Mouse (Mus musculus) liver, postnatal 0 days (tissue): ENCODE results near the gene Efr3b. TPM values are rescaled to one million over a fixed set of nuclear protein-coding genes. Genes with fewer than 3 reads are reported as not detected.

Source experiments
- ATAC-seq: fragments of 200-750 bp; cut with Nextera tagmentation; 2 replicates; pipeline ENCODE4 v1.8.0; 2017; ENCODE audit warnings: mild to moderate bottlenecking, moderate library complexity
- DNase-seq: peaks from one replicate; pipeline ENCODE4 v3.0.0-alpha.2; 2016
- H3K27ac ChIP-seq: fragments of 300-500 bp; sonication (generic); 2 replicates; pipeline ENCODE4 v1.5.1; 2014; ENCODE audit warnings: antibody characterized with exemption, moderate library complexity, mild to moderate bottlenecking, low read depth
- H3K27me3 ChIP-seq: fragments of 300-500 bp; sonication (generic); 2 replicates; pipeline ENCODE4 v1.6.1; 2014; ENCODE audit warnings: low read length, control low read depth, mixed read lengths; ENCODE audit not compliant: insufficient read depth
- H3K36me3 ChIP-seq: fragments of 300-500 bp; sonication (generic); replicated peaks from 2 replicates; pipeline ENCODE4 v1.6.1; 2014; ENCODE audit warnings: mild to moderate bottlenecking, control low read depth, low read length, moderate library complexity, mixed read lengths; ENCODE audit not compliant: insufficient read depth
- H3K4me1 ChIP-seq: fragments of 300-500 bp; sonication (generic); 2 replicates; pipeline ENCODE4 v1.6.1; 2014; ENCODE audit warnings: antibody characterized with exemption, mild to moderate bottlenecking, control low read depth; ENCODE audit not compliant: insufficient read depth
- H3K4me2 ChIP-seq: fragments of 300-500 bp; sonication (generic); 2 replicates; pipeline ENCODE4 v1.6.1; 2014; ENCODE audit warnings: low read depth, mild to moderate bottlenecking, low read length, moderate library complexity, mixed read lengths
- H3K4me3 ChIP-seq: fragments of 300-500 bp; sonication (generic); 2 replicates; pipeline ENCODE4 v1.5.1; 2014; ENCODE audit warnings: low read depth, low read length
- H3K9ac ChIP-seq: fragments of 300-500 bp; sonication (generic); replicated peaks from 2 replicates; pipeline ENCODE4 v1.6.1; 2014; ENCODE audit warnings: mild to moderate bottlenecking, moderate library complexity
- H3K9me3 ChIP-seq: fragments of 300-500 bp; sonication (generic); 2 replicates; pipeline ENCODE4 v1.6.1; 2016; ENCODE audit warnings: mild to moderate bottlenecking, control low read depth, low read length, mixed read lengths
- CTCF ChIP-seq: sonication (generic); IDR thresholded peaks from 2 replicates; pipeline ENCODE4 v1.5.1; 2016; ENCODE audit warnings: antibody characterized with exemption, low read depth
- EP300 ChIP-seq: IDR thresholded peaks from 2 replicates; pipeline ENCODE4 v1.6.1; 2016; ENCODE audit warnings: antibody characterized with exemption, low read depth, mild to moderate bottlenecking
- WGBS: fragments of 180-500 bp; shearing (Covaris S2); extraction: QIAGEN DNeasy Blood & Tissue Kit; methylation state at CpG from one replicate; pipeline ENCODE4 v1.1.7; 2014; ENCODE audit not compliant: insufficient replicate concordance; 5-methylcytosine and 5-hydroxymethylcytosine counted together
- polyA plus RNA-seq: library from polyadenylated mRNA; unstranded; fragments of >200 nt; fragmentation: Nextera tagmentation; extraction: Ambion mirVana; gene quantifications from 2 replicates; pipeline ENCODE4 v1.2.1, GENCODE M21; 2015

Efr3b gene
- polyA plus RNA-seq, 1 experiment from 2014 or later, result 0.05 TPM

GRCm38 (mm10) chr12:4022845-4023244 is 15.9 kb downstream of the Efr3b start:
- Histone ChIP-seq H3K4me3 (no peak overlapping the region), H3K4me1 (no peaks in the 10 kb centered on the region), H3K27ac (no peak overlapping the region), H3K9ac (no peak overlapping the region), H3K9me3 (no peaks in the 10 kb centered on the region), H3K36me3 (no peaks in the 10 kb centered on the region), H3K27me3 (no peaks in the 10 kb centered on the region), H3K4me2 (no peak overlapping the region)
- DNase-seq (no peak), ATAC-seq (no peak)
- 51% methylated on average over 7 of the region's 7 CpGs for WGBS
- TF ChIP-seq EP300 (no peak), CTCF (no peak)

GRCm38 (mm10) chr12:4020505-4020904 is 18.2 kb downstream of the Efr3b start:
- H3K4me1 ChIP-seq, result no peaks in the 10 kb centered on the region
- H3K36me3 ChIP-seq, result no peaks in the 10 kb centered on the region
- no peak overlapping the region for H3K4me2 ChIP-seq
- no peak overlapping the region for H3K4me3 ChIP-seq
- no peak for TF ChIP-seq CTCF
- no peak for TF ChIP-seq EP300
- DNase-seq, result no peak
- no peak for ATAC-seq
- H3K27me3 ChIP-seq, result no peaks in the 10 kb centered on the region
- H3K9me3 ChIP-seq, result no peaks in the 10 kb centered on the region
- no peak overlapping the region for H3K9ac ChIP-seq
- H3K27ac ChIP-seq, result no peak overlapping the region
- 65% methylated on average over 8 of the region's 8 CpGs for WGBS

DNA sequence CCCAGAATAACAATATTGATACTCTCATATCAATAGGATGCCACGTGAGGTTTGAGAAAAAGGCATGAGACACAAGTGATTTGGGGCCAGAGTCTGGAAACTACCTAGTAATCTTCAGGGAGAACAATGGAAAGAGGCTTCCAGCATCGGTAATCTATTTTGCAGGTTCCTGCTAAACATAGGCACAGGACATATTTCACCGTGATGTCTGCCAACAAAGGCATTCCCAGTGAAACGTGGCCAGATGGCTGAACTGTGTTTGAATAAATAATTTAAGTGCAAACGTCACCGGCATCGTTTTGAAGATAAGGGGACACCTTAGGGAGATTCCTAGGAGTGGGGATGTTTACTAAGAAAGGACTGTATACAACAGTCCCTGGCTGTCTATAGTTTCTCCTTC is 22.4 kb downstream of the Efr3b start:
- whole genome bisulfite sequencing, result 38% methylated on average over 7 of the region's 7 CpGs
- Histone ChIP-seq H3K4me1 (no peaks in the 10 kb centered on the region), H3K9ac (no peak overlapping the region), H3K4me3 (no peak overlapping the region), H3K27ac (no peak overlapping the region), H3K36me3 (no peaks in the 10 kb centered on the region), H3K4me2 (no peak overlapping the region), H3K9me3 (no peaks in the 10 kb centered on the region), H3K27me3 (no peaks in the 10 kb centered on the region)
- ATAC-seq (no peak), DNase-seq (no peak)
- no peak for TF ChIP-seq EP300
- no peak for TF ChIP-seq CTCF

DNA sequence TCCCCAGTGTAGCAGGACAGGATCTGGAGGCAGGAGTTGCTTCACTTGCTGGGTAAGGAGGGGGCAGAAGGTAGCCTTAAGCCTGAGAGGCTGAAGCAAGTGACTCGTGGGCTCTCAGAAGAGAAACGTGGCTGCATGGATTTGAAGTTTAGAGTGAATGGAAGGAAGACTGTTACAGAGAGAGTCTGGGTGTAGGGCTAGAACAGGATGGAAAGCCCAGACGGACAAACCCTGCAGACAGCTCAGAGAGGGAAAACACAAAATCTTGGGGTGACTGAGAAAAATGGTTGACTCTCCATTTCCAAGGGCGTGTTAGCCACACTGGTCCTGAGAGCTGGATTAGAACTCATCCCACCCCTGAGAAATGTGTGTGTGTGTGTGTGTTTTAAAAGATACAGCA is 23.0 kb downstream of the Efr3b start:
- Histone ChIP-seq H3K9ac (no peak overlapping the region), H3K4me3 (no peak overlapping the region), H3K27ac (no peak overlapping the region), H3K36me3 (no peaks in the 10 kb centered on the region), H3K9me3 (no peaks in the 10 kb centered on the region), H3K4me2 (no peak overlapping the region), H3K27me3 (no peaks in the 10 kb centered on the region), H3K4me1 (no peaks in the 10 kb centered on the region)
- TF ChIP-seq CTCF, result no peak
- WGBS, result 60% methylated on average over 4 of the region's 4 CpGs
- ATAC-seq, result no peak
- no peak for DNase-seq

DNA sequence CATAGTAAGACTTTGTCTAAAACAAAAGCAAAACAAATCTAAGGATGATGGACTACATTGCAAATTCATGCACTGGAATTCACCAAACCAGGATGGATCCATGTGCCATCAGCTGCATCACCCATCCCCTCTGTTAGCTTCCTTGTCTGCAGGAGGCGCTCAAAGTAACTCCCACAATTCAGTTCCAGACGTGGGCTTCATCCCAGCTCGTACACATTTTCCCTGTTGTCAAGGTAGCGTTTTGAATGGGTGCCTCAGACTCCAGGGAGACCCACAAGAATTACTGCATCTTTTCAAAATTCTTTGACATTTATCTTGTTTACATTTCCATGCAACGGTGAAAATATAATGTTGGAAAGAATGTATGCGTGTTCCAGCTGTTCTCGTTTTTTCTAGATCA is 23.5 kb downstream of the Efr3b start:
- H3K4me3 ChIP-seq, result no peak overlapping the region
- TF ChIP-seq CTCF (no peak), EP300 (no peak)
- no peaks in the 10 kb centered on the region for H3K9me3 ChIP-seq
- no peak overlapping the region for H3K4me2 ChIP-seq
- no peak for ATAC-seq
- no peaks in the 10 kb centered on the region for H3K36me3 ChIP-seq
- no peak overlapping the region for H3K27ac ChIP-seq
- no peak overlapping the region for H3K9ac ChIP-seq
- WGBS, result 68% methylated on average over 7 of the region's 7 CpGs
- no peak for DNase-seq
- no peaks in the 10 kb centered on the region for H3K4me1 ChIP-seq
- no peaks in the 10 kb centered on the region for H3K27me3 ChIP-seq

DNA sequence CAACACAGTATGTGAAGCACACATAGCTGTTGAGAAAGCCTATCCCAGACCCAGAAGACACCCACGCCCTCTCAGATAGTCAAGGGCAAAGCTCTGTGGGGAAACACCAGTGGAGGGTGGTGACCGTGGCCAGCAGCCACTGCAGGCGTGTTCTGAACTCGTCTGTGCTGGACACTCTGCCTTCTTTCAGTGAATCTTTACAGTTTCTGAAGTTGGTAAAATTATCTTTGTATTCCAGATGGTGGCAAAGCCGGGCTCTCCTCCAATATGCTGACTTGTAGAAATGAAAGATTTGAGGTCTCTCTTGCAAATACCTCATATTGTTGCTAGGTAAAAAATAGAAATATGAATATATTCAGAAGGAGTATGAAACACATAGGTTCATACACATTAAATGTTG is 27.0 kb downstream of the Efr3b start:
- Histone ChIP-seq H3K4me2 (no peak overlapping the region), H3K27me3 (no peaks in the 10 kb centered on the region), H3K36me3 (no peaks in the 10 kb centered on the region), H3K4me1 (no peaks in the 10 kb centered on the region), H3K9ac (no peak overlapping the region), H3K4me3 (no peak overlapping the region), H3K9me3 (no peaks in the 10 kb centered on the region), H3K27ac (no peak overlapping the region)
- no peak for DNase-seq
- ATAC-seq, result no peak
- TF ChIP-seq CTCF (no peak), EP300 (no peak)
- WGBS, result 68% methylated on average over 5 of the region's 5 CpGs

DNA sequence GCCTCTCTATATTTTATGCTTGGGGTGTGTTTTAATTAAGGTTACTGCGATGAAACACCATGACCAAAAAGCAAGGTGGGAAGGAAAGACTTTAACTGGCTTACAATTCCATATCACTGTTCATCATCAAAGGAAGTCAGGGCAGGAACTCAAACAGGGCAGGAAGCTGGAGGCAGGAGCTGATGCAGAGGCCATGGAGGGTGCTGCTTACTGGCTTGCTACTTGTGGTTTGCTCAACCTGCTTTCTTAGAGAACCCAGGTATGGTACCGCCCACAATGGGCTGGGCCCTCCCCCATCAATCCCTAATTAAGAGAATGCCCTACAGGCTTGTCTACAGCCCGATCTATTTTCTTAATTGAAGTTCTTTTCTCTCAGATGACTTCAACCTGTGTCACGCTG is 27.4 kb downstream of the Efr3b start:
- 71% methylated on average over 4 of the region's 4 CpGs for WGBS
- no peak overlapping the region for H3K4me2 ChIP-seq
- no peaks in the 10 kb centered on the region for H3K36me3 ChIP-seq
- H3K4me1 ChIP-seq, result no peaks in the 10 kb centered on the region
- H3K4me3 ChIP-seq, result no peak overlapping the region
- H3K9ac ChIP-seq, result no peak overlapping the region
- no peak overlapping the region for H3K27ac ChIP-seq
- no peaks in the 10 kb centered on the region for H3K27me3 ChIP-seq
- TF ChIP-seq EP300 (no peak), CTCF (no peak)
- no peak for DNase-seq
- no peak for ATAC-seq
- no peaks in the 10 kb centered on the region for H3K9me3 ChIP-seq
